Mouse (Mus musculus) naive thymus-derived CD4-positive, alpha-beta T cell, adult 5 months (primary cell): ENCODE results near the gene Klra5. TPM values are rescaled to one million over a fixed set of nuclear protein-coding genes. Genes with fewer than 3 reads are reported as not detected.

Experiments
- polyA plus RNA-seq: library from polyadenylated mRNA; unstranded; fragments of 100-300 nt; shearing (Covaris generic); gene quantifications from one replicate; pipeline ENCODE4 v1.2.1, GENCODE M21; 2017

Klra5 gene
- not detected for polyA plus RNA-seq

GRCm38 (mm10) chr6:129917476-129917946 is at the start of gene Klra5:
Gene Klra5 (minus strand): TSS chr6:129917650.

GRCm38 (mm10) chr6:129876549-129876948 is 40.9 kb downstream of the Klra5 start, which contains the start of gene Klra17:
Gene Klra17 (minus strand): TSS chr6:129876672.

GRCm38 (mm10) chr6:129862349-129862748 is 55.1 kb downstream of the Klra5 start, which contains the start of gene Gm17631:
Gene Gm17631 (plus strand): TSS chr6:129862649.

Other genes starting within 250 kb of the Klra5 start
- 0.17 TPM for gene Klrc1, start 238.7 kb downstream of the Klra5 start, polyA plus RNA-seq
- not detected for gene Klri1, start 200.5 kb downstream of the Klra5 start, polyA plus RNA-seq
- gene Klri2, start 177.2 kb downstream of the Klra5 start, polyA plus RNA-seq = not detected
- not detected for gene Gm156, start 133.4 kb downstream of the Klra5 start, polyA plus RNA-seq
- not detected for gene Gm17631, start 55.0 kb downstream of the Klra5 start, polyA plus RNA-seq
- gene Klra17, start 41.0 kb downstream of the Klra5 start, polyA plus RNA-seq = not detected
- gene Klra6, start 109.3 kb upstream of the Klra5 start, polyA plus RNA-seq = not detected
- not detected for gene Klra4, start 149.6 kb upstream of the Klra5 start, polyA plus RNA-seq
- gene Klra8, start 212.2 kb upstream of the Klra5 start, polyA plus RNA-seq = not detected